Mouse (Mus musculus): ENCODE data around the gene Rbbp5.

The Rbbp5 gene

DNA sequence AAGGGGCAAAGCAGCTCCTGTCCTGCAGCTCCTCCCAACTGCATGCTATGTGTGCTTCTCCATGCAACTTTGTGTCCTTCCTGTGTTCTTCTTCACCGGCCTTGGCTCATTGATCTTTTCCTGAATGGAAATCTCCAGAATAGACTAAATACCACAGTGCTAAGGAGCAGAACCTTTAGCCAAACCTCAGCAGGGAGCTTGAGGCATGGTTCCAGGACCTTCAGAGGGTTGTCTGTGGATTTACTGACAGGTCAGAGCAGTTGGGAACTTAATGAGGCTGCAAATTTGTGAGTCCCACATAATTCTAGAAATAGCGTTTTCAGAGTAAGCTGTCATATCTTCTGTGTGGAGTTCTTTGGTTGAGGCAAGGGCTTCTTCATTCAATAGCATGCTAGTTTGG lies 23.4 kb downstream of the Rbbp5 start:
- DNase-seq (ENCODE audit: low spot score in 2 of 2), result no peak

GRCm38 (mm10) chr1:132505155-132505554 lies 28.0 kb downstream of the Rbbp5 start:
- DNase-seq (ENCODE audit: low spot score in 2 of 2), result no peak

- DNase-seq (ENCODE audit: low spot score in 2 of 2), result no peak
These were observed 28.9 kb downstream of the Rbbp5 start, which contains the start of gene Tmem81 for GRCm38 (mm10) chr1:132506058-132506457. Gene Tmem81 (plus strand): TSS chr1:132506230.

DNA sequence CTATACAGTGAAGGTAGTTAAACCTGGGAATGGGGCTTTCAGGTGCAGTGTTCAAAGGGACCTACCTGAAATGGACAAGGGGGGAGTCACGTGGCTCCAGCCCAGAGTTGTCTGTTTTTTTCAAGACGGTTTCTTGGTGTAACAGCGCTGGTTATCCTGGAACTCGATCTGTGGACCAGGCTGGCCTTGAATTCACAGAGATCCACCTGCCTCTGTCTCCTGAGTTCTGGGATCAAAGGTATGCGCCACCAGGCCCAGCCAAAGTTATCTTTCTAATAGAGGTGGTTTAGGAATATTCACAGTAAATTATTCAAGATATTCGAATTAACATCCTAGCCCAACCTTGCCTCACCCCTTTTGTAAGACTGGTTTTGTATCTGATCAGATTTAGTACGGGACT lies 29.5 kb downstream of the Rbbp5 start:
- no peak for DNase-seq (ENCODE audit: low spot score in 2 of 2)

- no peak for DNase-seq (ENCODE audit: low spot score in 2 of 2)
These were observed 32.6 kb downstream of the Rbbp5 start for GRCm38 (mm10) chr1:132509771-132510170.

DNA sequence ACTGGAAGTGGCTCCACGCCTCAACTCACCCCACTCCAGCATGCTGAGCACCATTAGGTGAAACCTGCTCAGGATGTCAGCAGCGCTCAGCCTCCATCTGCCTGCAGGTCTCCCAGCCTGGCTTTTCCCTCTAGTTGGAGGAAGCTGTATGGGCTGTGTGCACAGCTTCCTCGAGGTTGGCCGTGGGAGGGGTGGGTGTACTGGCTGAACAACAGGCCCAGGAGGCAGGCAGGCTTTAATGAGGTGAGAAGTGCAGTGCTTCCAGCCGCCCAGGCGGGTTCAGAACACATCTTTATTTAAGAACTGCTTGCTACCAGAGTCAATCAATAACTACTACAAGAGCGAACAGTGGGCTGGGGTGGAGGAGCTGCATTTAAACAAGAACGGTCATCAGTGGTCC lies 34.4 kb downstream of the Rbbp5 start:
- DNase-seq (ENCODE audit: low spot score in 2 of 2), result no peak

DNA sequence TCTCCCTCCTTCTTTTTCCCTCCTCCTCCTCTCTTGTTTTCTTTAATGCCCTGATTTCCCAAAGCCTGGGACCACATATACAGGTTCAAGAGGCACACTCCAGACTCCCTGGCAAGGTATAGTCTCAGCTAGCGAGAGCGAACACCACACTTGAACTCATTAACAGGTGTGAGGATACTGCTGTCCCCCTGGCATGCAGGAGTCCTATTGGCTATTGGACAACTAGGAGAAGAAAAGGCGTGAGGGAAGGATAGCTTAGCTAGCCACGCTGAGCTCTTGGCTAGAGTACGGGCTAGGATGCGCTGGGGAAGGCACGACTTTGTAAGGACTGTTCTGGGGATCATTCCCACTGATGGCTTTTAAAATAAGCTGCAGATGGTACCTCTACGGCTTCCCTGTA lies 34.9 kb downstream of the Rbbp5 start:
- no peak for DNase-seq (ENCODE audit: low spot score in 2 of 2)

GRCm38 (mm10) chr1:132515339-132515738 lies 38.2 kb downstream of the Rbbp5 start:
- no peak for DNase-seq (ENCODE audit: low spot score in 2 of 2)

GRCm38 (mm10) chr1:132516776-132517175 lies 39.6 kb downstream of the Rbbp5 start:
- no peak for DNase-seq (ENCODE audit: low spot score in 2 of 2)

GRCm38 (mm10) chr1:132518621-132519020 lies 41.5 kb downstream of the Rbbp5 start:
- no peak for DNase-seq (ENCODE audit: low spot score in 2 of 2)

GRCm38 (mm10) chr1:132519734-132520133 lies 42.6 kb downstream of the Rbbp5 start:
- no peak for DNase-seq (ENCODE audit: low spot score in 2 of 2)

- DNase-seq (ENCODE audit: low spot score in 2 of 2), result peak; percentile 56 to 65
These were observed 43.6 kb downstream of the Rbbp5 start for GRCm38 (mm10) chr1:132520764-132521163.

GRCm38 (mm10) chr1:132523048-132523447 lies 45.9 kb downstream of the Rbbp5 start:
- no peak for DNase-seq (ENCODE audit: low spot score in 2 of 2)

GRCm38 (mm10) chr1:132523920-132524319 lies 46.8 kb downstream of the Rbbp5 start:
- DNase-seq (ENCODE audit: low spot score in 2 of 2), result peak; percentile 17 to 54

DNA sequence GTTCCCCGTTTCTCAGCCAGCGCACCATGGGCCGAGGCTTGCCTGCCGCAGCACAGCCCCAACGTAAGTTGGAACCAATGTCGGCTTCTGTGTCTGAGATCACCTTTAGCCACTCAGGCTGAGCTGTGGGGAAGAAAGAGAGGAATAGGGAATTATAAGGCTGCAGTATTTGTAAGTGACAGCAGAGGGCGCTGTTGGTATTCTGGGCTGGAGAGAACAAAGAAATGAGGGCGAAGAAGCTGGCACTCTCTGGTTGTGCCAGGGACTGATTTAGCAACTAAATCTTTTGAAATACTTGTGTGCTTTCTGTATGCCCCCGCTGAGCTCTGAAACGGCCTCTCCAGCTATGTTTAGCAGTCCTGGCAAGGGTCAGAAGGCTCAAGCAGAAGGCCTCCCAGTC lies 48.7 kb downstream of the Rbbp5 start:
- DNase-seq (ENCODE audit: low spot score in 2 of 2), result peak; percentile 7 to 56

- DNase-seq (ENCODE audit: low spot score in 2 of 2), result no peak
These were observed 50.9 kb downstream of the Rbbp5 start for GRCm38 (mm10) chr1:132528071-132528470.

- no peak for DNase-seq (ENCODE audit: low spot score in 2 of 2)
These were observed 51.6 kb downstream of the Rbbp5 start for GRCm38 (mm10) chr1:132528647-132529334.

- DNase-seq (ENCODE audit: low spot score in 2 of 2), result no peak
These were observed 53.5 kb downstream of the Rbbp5 start for GRCm38 (mm10) chr1:132530631-132531191.

DNA sequence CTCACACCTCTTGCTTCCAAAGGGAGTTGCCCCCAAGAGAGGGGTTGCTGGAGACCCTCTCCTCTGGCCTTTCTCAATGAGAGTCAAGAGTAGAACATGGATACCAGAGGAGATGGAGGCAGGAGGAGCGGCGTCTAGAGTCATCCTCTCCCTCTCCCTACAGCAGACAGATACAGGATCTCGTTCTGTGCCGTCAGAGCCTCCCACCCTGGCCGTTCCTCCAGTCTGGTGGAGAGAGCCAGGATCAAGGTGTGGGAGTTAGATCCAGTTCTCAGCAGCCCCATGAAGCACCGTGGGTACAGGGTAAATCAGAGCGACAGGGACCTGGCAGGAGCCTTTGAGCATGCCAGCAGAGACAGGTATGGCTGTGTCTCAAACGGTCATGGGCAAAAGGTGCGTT lies 55.4 kb downstream of the Rbbp5 start:
- DNase-seq (ENCODE audit: low spot score in 2 of 2), result no peak

DNA sequence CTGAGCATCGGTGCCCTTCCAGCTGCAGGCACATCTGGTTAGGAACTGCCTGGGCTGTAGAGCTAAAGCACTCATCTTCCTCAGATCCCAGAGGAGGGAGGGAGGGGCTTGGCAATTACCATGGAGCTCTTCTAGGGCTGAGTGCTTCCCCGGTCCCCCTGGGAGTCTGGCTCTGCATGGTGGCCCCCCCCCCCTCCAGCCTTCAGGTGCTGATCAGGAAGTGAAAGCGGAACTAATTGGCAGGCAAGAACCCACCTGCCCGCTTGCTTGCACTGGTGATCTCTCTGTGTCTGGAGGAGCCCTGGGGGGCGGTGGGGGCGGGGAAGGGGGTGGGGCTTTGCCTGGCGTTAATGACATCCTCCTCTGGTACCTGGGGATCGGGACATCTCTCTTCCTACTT lies 56.7 kb downstream of the Rbbp5 start:
- DNase-seq (ENCODE audit: low spot score in 2 of 2), result no peak

GRCm38 (mm10) chr1:132535541-132535940 lies 58.4 kb downstream of the Rbbp5 start:
- no peak for DNase-seq (ENCODE audit: low spot score in 2 of 2)

- DNase-seq (ENCODE audit: low spot score in 2 of 2), result no peak
These were observed 59.3 kb downstream of the Rbbp5 start for GRCm38 (mm10) chr1:132536416-132536815.

- DNase-seq (ENCODE audit: low spot score in 2 of 2), result no peak
These were observed 60.6 kb downstream of the Rbbp5 start for GRCm38 (mm10) chr1:132537736-132538135.

GRCm38 (mm10) chr1:132540701-132541100 lies 63.5 kb downstream of the Rbbp5 start:
- DNase-seq (ENCODE audit: low spot score in 2 of 2), result no peak
